Mouse (Mus musculus): ENCODE measurements around the gene Sema6c.

- TF ChIP-seq CTCF (IDR thresholded peaks at IDR 0.05; ENCODE audit: low read depth) (no peak), EP300 (optimal IDR thresholded peaks at IDR 0.05) (no peak)
These were observed 47.5 kb upstream of the Sema6c start for GRCm38 (mm10) chr3:95112760-95113159.

Measured in stomach, postnatal 0 days (tissue).